Mouse (Mus musculus) heart, embryonic 14.5 days (tissue): ENCODE measurements around the gene Shisa5. TPM values are rescaled to one million over a fixed set of nuclear protein-coding genes. Genes with fewer than 3 reads are reported as not detected.

ENCODE experiments used
- ATAC-seq: fragments of 200-750 bp; cut with Nextera tagmentation; 2 replicates; pipeline ENCODE4 v1.8.0; 2017; ENCODE audit warnings: low read depth, moderate TSS enrichment; ENCODE audit not compliant: insufficient number of reproducible peaks, insufficient read depth, low FRiP score
- H3K27ac ChIP-seq, 2 experiments: fragments of 200-500 bp in 1 of 2; fragments of 300-500 bp in 1 of 2; sonication (generic) in 1 of 2; replicated peaks in 1 of 2; 2 replicates each; pipeline ENCODE4 v1.5.1; 2012 to 2014; ENCODE audit warnings: low read depth in 2 of 2, low read length in 2 of 2, control low read depth in 1 of 2, mild to moderate bottlenecking in 1 of 2, mixed read lengths in 1 of 2; ENCODE audit not compliant: control insufficient read depth in 1 of 2, insufficient read depth in 1 of 2
- H3K27me3 ChIP-seq: fragments of 300-500 bp; sonication (generic); 2 replicates; pipeline ENCODE4 v1.6.1; 2014; ENCODE audit warnings: mild to moderate bottlenecking, low read length, control low read depth; ENCODE audit not compliant: control insufficient read depth, insufficient read depth
- H3K36me3 ChIP-seq: fragments of 300-500 bp; sonication (generic); 2 replicates; pipeline ENCODE4 v1.6.1; 2014; ENCODE audit warnings: mild to moderate bottlenecking, control low read depth, low read length, mixed read lengths; ENCODE audit not compliant: control insufficient read depth, insufficient read depth
- H3K4me1 ChIP-seq, 2 experiments: fragments of 200-500 bp in 1 of 2; fragments of 300-500 bp in 1 of 2; sonication (generic) in 1 of 2; 2 replicates each; pipeline ENCODE4 v1.6.1; 2012 to 2014; ENCODE audit warnings: low read length in 2 of 2, control low read depth in 1 of 2, mixed read lengths in 1 of 2; ENCODE audit not compliant: control insufficient read depth in 2 of 2, insufficient read depth in 2 of 2
- H3K4me2 ChIP-seq: fragments of 300-500 bp; sonication (generic); 2 replicates; pipeline ENCODE4 v1.6.1; 2014; ENCODE audit warnings: mild to moderate bottlenecking, low read length
- H3K4me3 ChIP-seq, 2 experiments: fragments of 200-500 bp in 1 of 2; fragments of 300-500 bp in 1 of 2; sonication (generic) in 1 of 2; 2 replicates each; pipeline ENCODE4 v1.5.1; 2012 to 2014; ENCODE audit warnings: low read length in 2 of 2, mild to moderate bottlenecking in 2 of 2, control low read depth in 1 of 2, low read depth in 1 of 2, moderate library complexity in 1 of 2; ENCODE audit not compliant: control insufficient read depth in 1 of 2, insufficient read depth in 1 of 2
- H3K9ac ChIP-seq: fragments of 300-500 bp; sonication (generic); 2 replicates; pipeline ENCODE4 v1.6.1; 2014; ENCODE audit warnings: mild to moderate bottlenecking, low read length
- H3K9me3 ChIP-seq: fragments of 300-500 bp; sonication (generic); 2 replicates; pipeline ENCODE4 v1.6.1; 2016; ENCODE audit warnings: low read length, control low read depth; ENCODE audit not compliant: control insufficient read depth
- WGBS: fragments of 180-500 bp; shearing (Covaris S2); extraction: QIAGEN DNeasy Blood & Tissue Kit; methylation state at CpG from one replicate; pipeline ENCODE4 v1.1.7; 2014; 5-methylcytosine and 5-hydroxymethylcytosine counted together
- polyA plus RNA-seq: library from polyadenylated mRNA; unstranded; fragments of >200 nt; fragmentation: Nextera tagmentation; extraction: Ambion mirVana; gene quantifications from 2 replicates; pipeline ENCODE4 v1.2.1, GENCODE M21; 2014

Shisa5 gene
- polyA plus RNA-seq, 1 experiment from 2014 or later, result 54.3 TPM

DNA sequence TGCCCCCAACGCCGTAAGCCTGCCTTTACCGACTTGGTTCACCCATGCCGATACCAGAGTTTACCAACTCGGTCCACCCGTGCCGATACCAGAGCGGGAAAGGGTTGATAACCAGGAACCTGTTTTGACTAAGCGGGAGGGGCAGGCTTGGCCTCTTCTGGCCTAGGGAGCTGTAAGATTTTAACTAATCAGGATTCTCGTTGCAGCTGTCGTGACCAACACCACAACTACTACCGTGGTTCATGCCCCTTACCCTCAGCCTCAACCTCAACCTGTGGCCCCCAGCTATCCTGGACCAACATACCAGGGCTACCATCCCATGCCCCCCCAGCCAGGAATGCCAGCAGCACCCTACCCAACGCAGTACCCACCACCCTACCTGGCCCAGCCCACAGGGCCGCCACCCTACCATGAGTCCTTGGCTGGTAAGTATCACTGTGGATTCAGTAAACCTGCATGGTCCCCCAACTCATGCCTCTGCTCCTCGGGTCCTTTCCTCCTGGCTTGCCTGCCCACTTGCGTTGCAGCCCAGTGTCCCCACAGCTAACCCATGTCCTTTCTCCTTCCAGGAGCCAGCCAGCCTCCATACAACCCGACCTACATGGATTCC lies 17.8 kb downstream of the Shisa5 start:
- no peak overlapping the region for H3K4me3 ChIP-seq
- H3K27ac ChIP-seq, result no peak overlapping the region
- peaks cover 11 to 24% of the 10 kb centered on the region in 2 experiments for H3K4me1 ChIP-seq
- H3K4me2 ChIP-seq, result no peak overlapping the region
- no peaks in the 10 kb centered on the region for H3K27me3 ChIP-seq
- no peak overlapping the region for H3K9ac ChIP-seq
- H3K9me3 ChIP-seq, result no peaks in the 10 kb centered on the region
- no peak for ATAC-seq
- WGBS, result 89% methylated on average over 17 of the region's 17 CpGs
- peaks cover 60% of the 10 kb centered on the region for H3K36me3 ChIP-seq

- no peak for ATAC-seq
- H3K36me3 ChIP-seq, result peaks cover 58% of the 10 kb centered on the region
- H3K4me2 ChIP-seq, result no peak overlapping the region
- no peak overlapping the region; the same call in 1 of the 2 replicates for H3K9ac ChIP-seq
- no peaks in the 10 kb centered on the region for H3K9me3 ChIP-seq
- H3K27ac ChIP-seq, result no peak overlapping the region
- no peak overlapping the region for H3K4me3 ChIP-seq
- peaks cover 11 to 24% of the 10 kb centered on the region in 2 experiments for H3K4me1 ChIP-seq
- WGBS, result 84% methylated on average over 4 of the region's 4 CpGs
- H3K27me3 ChIP-seq, result no peaks in the 10 kb centered on the region
These were observed 18.6 kb downstream of the Shisa5 start for GRCm38 (mm10) chr9:109056916-109057315.

DNA sequence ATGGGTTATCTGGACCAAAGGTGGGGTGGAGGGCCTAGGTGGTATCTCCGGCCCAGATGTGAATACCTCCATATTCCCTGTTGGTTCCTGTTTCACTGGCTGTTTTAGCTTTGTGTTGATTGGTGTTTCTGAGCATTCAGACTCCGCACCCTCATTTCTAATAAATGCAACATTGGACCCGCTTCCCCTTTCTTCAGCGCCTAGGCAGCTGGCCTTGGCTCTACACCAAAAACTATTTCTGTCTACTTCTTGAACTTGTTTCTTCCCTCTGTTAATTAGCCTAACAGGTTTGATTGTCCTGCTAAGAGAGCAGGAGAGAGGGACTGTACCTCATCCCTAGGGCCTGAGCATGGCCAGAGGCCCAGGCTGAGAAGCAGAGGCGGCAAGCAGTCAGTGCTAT lies 19.2 kb downstream of the Shisa5 start:
- 86% methylated on average over 5 of the region's 5 CpGs for WGBS
- Histone ChIP-seq H3K4me2 (no peak overlapping the region), H3K9ac (no peak overlapping the region), H3K4me1 (peaks cover 11 to 24% of the 10 kb centered on the region in 2 experiments), H3K9me3 (no peaks in the 10 kb centered on the region), H3K27ac (no peak overlapping the region), H3K4me3 (no peak overlapping the region), H3K27me3 (no peaks in the 10 kb centered on the region), H3K36me3 (peaks cover 56% of the 10 kb centered on the region)
- ATAC-seq, result no peak

DNA sequence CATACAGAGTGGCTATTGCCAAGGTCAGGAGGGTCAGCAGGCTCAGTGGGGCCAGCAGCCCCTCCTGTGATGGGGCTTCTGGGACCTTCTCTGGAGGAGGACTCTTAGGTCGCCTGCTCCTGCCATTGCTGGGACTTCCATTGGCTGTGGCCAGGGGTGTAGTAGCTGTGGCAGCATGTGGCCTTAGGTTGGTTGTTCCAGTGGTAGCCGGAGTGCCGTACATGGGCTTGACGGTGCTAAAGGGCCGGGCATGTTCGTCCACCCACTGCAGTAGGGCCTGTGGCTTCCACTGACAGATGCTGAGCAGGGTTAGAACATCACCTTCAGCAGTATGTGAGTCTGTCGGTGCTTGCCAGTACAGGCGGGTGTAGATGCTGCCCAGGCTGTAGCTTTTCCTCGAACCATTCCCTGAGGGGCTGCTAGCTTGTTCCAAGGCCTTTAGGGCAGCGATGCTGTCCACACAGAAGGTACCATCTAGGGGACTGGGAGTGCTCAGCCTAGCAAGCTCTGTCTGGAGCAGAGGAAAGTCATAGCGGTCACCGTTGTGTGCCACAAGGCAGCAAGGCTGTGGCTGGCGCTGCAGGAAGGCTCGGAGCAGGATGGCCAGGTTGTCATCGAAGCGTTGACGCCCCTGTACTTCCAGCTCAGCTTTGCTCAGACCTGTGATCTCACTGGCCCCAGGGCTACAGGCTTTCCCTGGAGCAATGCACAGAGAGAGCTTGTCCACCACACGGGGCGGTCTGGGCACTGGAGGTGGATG lies 19.8 kb downstream of the Shisa5 start:
- Histone ChIP-seq H3K36me3 (peaks cover 57% of the 10 kb centered on the region), H3K9ac (peak overlapping the region; percentile 77)

GRCm38 (mm10) chr9:109059136-109059903 lies 21.0 kb downstream of the Shisa5 start, which contains the start of gene Trex1:
Gene Trex1, minus strand, starts transcription at chr9:109059734.
- Histone ChIP-seq H3K27me3 (no peaks in the 10 kb centered on the region), H3K4me1 (peaks cover 9 to 23% of the 10 kb centered on the region in 2 experiments), H3K4me3 (peak within 1 kb of the TSS; percentile 31 to 44), H3K27ac (peak within 1 kb of the TSS; percentile 75 to 92), H3K9ac (peak within 1 kb of the TSS; percentile 77), H3K4me2 (peak within 1 kb of the TSS; percentile 76), H3K9me3 (no peaks in the 10 kb centered on the region), H3K36me3 (peaks cover 66% of the 10 kb centered on the region)
- ATAC-seq, result peak; percentile 86
- 11% methylated on average over 15 of the region's 15 CpGs for WGBS

More for the DNA sequence above, 19.8 kb downstream of the Shisa5 start:
- peak overlapping the region; percentile 76 for H3K4me2 ChIP-seq
- H3K27ac ChIP-seq, result peak overlapping the region in 1 of 2 experiments; percentile 92; a peak in 2 of 4 replicates
- H3K9me3 ChIP-seq, result no peaks in the 10 kb centered on the region
- H3K27me3 ChIP-seq, result no peaks in the 10 kb centered on the region
- WGBS, result 89% methylated on average over 19 of the region's 19 CpGs
- ATAC-seq, result no peak
- H3K4me3 ChIP-seq, result no peak overlapping the region
- H3K4me1 ChIP-seq, result peaks cover 11 to 24% of the 10 kb centered on the region in 2 experiments

- Histone ChIP-seq H3K9ac (no peak overlapping the region), H3K4me2 (no peak overlapping the region), H3K27ac (0 out of 4 replicates have a peak overlapping the region, but pooled peaks of 1 of the 2 experiments have one; percentile 92), H3K9me3 (no peaks in the 10 kb centered on the region), H3K4me1 (peaks cover 3 to 16% of the 10 kb centered on the region in 2 experiments; a peak in 3 of 4 replicates), H3K27me3 (no peaks in the 10 kb centered on the region), H3K36me3 (peaks cover 77% of the 10 kb centered on the region), H3K4me3 (no peak overlapping the region)
- ATAC-seq, result no peak
- 87% methylated on average over 16 of the region's 16 CpGs for WGBS
These were observed 22.0 kb downstream of the Shisa5 start for GRCm38 (mm10) chr9:109060184-109060897.

- no peaks in the 10 kb centered on the region for H3K27me3 ChIP-seq
- H3K9me3 ChIP-seq, result no peaks in the 10 kb centered on the region
- H3K4me2 ChIP-seq, result no peak overlapping the region
- no peak for ATAC-seq
- no peak overlapping the region for H3K27ac ChIP-seq
- WGBS, result 94% methylated on average over 5 of the region's 5 CpGs
- H3K4me1 ChIP-seq, result peaks cover 3 to 12% of the 10 kb centered on the region in 2 experiments; a peak in 3 of 4 replicates
- H3K36me3 ChIP-seq, result peaks cover 79% of the 10 kb centered on the region
- H3K9ac ChIP-seq, result no peak overlapping the region
- H3K4me3 ChIP-seq, result no peak overlapping the region
These were observed 22.5 kb downstream of the Shisa5 start for GRCm38 (mm10) chr9:109060898-109061295.
